Mouse (Mus musculus): ENCODE results near the gene Mad1l1. TPM values are rescaled to one million over a fixed set of nuclear protein-coding genes. Genes with fewer than 3 reads are reported as not detected.
A peak's percentile ranks its signal among the peaks of the same experiment; 100 is the strongest.

Mad1l1 gene
- polyA plus RNA-seq, 1 experiment = 18.3 TPM

- Histone ChIP-seq H3K27ac (ENCODE audit: insufficient read depth, low read length) (no peak overlapping the region), H3K27me3 (ENCODE audit: control insufficient read depth, insufficient read depth, low read length) (no peaks in the 10 kb centered on the region), H3K36me3 (ENCODE audit: control insufficient read depth, insufficient read depth, low read length) (no peaks in the 10 kb centered on the region), H3K4me3 (ENCODE audit: extremely low read depth, insufficient read depth, insufficient read length) (no peak overlapping the region), H3K4me1 (ENCODE audit: control insufficient read depth, insufficient read depth, insufficient read length) (peaks cover 13% of the 10 kb centered on the region; the same call in 1 of the 2 replicates)
- no peak for DNase-seq (ENCODE audit: low read depth in 1 of 2, low spot score in 2 of 2)
- TF ChIP-seq POLR2A (IDR thresholded peaks at IDR 0.05; ENCODE audit: low read depth, low read length) (no peak), CTCF (IDR thresholded peaks at IDR 0.05; ENCODE audit: extremely low read depth, insufficient read depth, insufficient read length, insufficient replicate concordance) (no peak)
- WGBS = 74% methylated on average over 3 of the region's 3 CpGs
Measured at GRCm38 (mm10) chr5:140204465-140204864, 116.9 kb downstream of the Mad1l1 start.

GRCm38 (mm10) chr5:140204037-140204436, 117.3 kb downstream of the Mad1l1 start:
- Histone ChIP-seq H3K4me1 (ENCODE audit: control insufficient read depth, insufficient read depth, insufficient read length) (peaks cover 11% of the 10 kb centered on the region; the same call in 1 of the 2 replicates), H3K36me3 (ENCODE audit: control insufficient read depth, insufficient read depth, low read length) (no peaks in the 10 kb centered on the region), H3K27ac (ENCODE audit: insufficient read depth, low read length) (no peak overlapping the region), H3K4me3 (ENCODE audit: extremely low read depth, insufficient read depth, insufficient read length) (no peak overlapping the region), H3K27me3 (ENCODE audit: control insufficient read depth, insufficient read depth, low read length) (no peaks in the 10 kb centered on the region)
- no peak for TF ChIP-seq CTCF (IDR thresholded peaks at IDR 0.05; ENCODE audit: extremely low read depth, insufficient read depth, insufficient read length, insufficient replicate concordance)
- TF ChIP-seq POLR2A (IDR thresholded peaks at IDR 0.05; ENCODE audit: low read depth, low read length) = no peak
- no peak for DNase-seq (ENCODE audit: low read depth in 1 of 2, low spot score in 2 of 2)
- WGBS = 92% methylated on average over 5 of the region's 5 CpGs

GRCm38 (mm10) chr5:140202451-140202850, 118.9 kb downstream of the Mad1l1 start:
- TF ChIP-seq POLR2A (IDR thresholded peaks at IDR 0.05; ENCODE audit: low read depth, low read length) (no peak), CTCF (IDR thresholded peaks at IDR 0.05; ENCODE audit: extremely low read depth, insufficient read depth, insufficient read length, insufficient replicate concordance) (no peak)

GRCm38 (mm10) chr5:140201566-140201965, 119.8 kb downstream of the Mad1l1 start:
- Histone ChIP-seq H3K27me3 (ENCODE audit: control insufficient read depth, insufficient read depth, low read length) (no peaks in the 10 kb centered on the region), H3K27ac (ENCODE audit: insufficient read depth, low read length) (no peak overlapping the region), H3K4me3 (ENCODE audit: extremely low read depth, insufficient read depth, insufficient read length) (no peak overlapping the region), H3K36me3 (ENCODE audit: control insufficient read depth, insufficient read depth, low read length) (no peaks in the 10 kb centered on the region), H3K4me1 (ENCODE audit: control insufficient read depth, insufficient read depth, insufficient read length) (no peaks in the 10 kb centered on the region)
- no peak for DNase-seq (ENCODE audit: low read depth in 1 of 2, low spot score in 2 of 2)
- 96% methylated on average over 5 of the region's 5 CpGs for WGBS
- TF ChIP-seq CTCF (IDR thresholded peaks at IDR 0.05; ENCODE audit: extremely low read depth, insufficient read depth, insufficient read length, insufficient replicate concordance) (no peak), POLR2A (IDR thresholded peaks at IDR 0.05; ENCODE audit: low read depth, low read length) (no peak)

More at GRCm38 (mm10) chr5:140202451-140202850, 118.9 kb downstream of the Mad1l1 start:
- no peak overlapping the region for H3K4me3 ChIP-seq (ENCODE audit: extremely low read depth, insufficient read depth, insufficient read length)
- no peak for DNase-seq (ENCODE audit: low read depth in 1 of 2, low spot score in 2 of 2)
- H3K36me3 ChIP-seq (ENCODE audit: control insufficient read depth, insufficient read depth, low read length) = no peaks in the 10 kb centered on the region
- 80% methylated on average over 2 of the region's 2 CpGs for WGBS
- H3K4me1 ChIP-seq (ENCODE audit: control insufficient read depth, insufficient read depth, insufficient read length) = peaks cover 3% of the 10 kb centered on the region; the same call in 1 of the 2 replicates
- H3K27ac ChIP-seq (ENCODE audit: insufficient read depth, low read length) = no peak overlapping the region
- no peaks in the 10 kb centered on the region for H3K27me3 ChIP-seq (ENCODE audit: control insufficient read depth, insufficient read depth, low read length)

GRCm38 (mm10) chr5:140201109-140201508, 120.2 kb downstream of the Mad1l1 start:
- WGBS = 48% methylated on average over 1 of the region's 1 CpGs
- no peak for DNase-seq (ENCODE audit: low read depth in 1 of 2, low spot score in 2 of 2)
- TF ChIP-seq CTCF (IDR thresholded peaks at IDR 0.05; ENCODE audit: extremely low read depth, insufficient read depth, insufficient read length, insufficient replicate concordance) (no peak), POLR2A (IDR thresholded peaks at IDR 0.05; ENCODE audit: low read depth, low read length) (no peak)
- no peak overlapping the region for H3K27ac ChIP-seq (ENCODE audit: insufficient read depth, low read length)
- H3K27me3 ChIP-seq (ENCODE audit: control insufficient read depth, insufficient read depth, low read length) = no peaks in the 10 kb centered on the region
- no peaks in the 10 kb centered on the region for H3K4me1 ChIP-seq (ENCODE audit: control insufficient read depth, insufficient read depth, insufficient read length)
- H3K36me3 ChIP-seq (ENCODE audit: control insufficient read depth, insufficient read depth, low read length) = no peaks in the 10 kb centered on the region
- no peak overlapping the region for H3K4me3 ChIP-seq (ENCODE audit: extremely low read depth, insufficient read depth, insufficient read length)

- 21% methylated on average over 4 of the region's 4 CpGs for WGBS
Measured at GRCm38 (mm10) chr5:140197705-140198104, 123.6 kb downstream of the Mad1l1 start.

GRCm38 (mm10) chr5:140196446-140196845, 124.9 kb downstream of the Mad1l1 start:
- 96% methylated on average over 3 of the region's 3 CpGs for WGBS
- no peaks in the 10 kb centered on the region for H3K27me3 ChIP-seq (ENCODE audit: control insufficient read depth, insufficient read depth, low read length)
- no peak overlapping the region for H3K4me3 ChIP-seq (ENCODE audit: extremely low read depth, insufficient read depth, insufficient read length)
- TF ChIP-seq POLR2A (IDR thresholded peaks at IDR 0.05; ENCODE audit: low read depth, low read length) = no peak
- TF ChIP-seq CTCF (IDR thresholded peaks at IDR 0.05; ENCODE audit: extremely low read depth, insufficient read depth, insufficient read length, insufficient replicate concordance) = no peak
- H3K36me3 ChIP-seq (ENCODE audit: control insufficient read depth, insufficient read depth, low read length) = peaks cover 8% of the 10 kb centered on the region
- no peak for DNase-seq (ENCODE audit: low read depth in 1 of 2, low spot score in 2 of 2)
- H3K4me1 ChIP-seq (ENCODE audit: control insufficient read depth, insufficient read depth, insufficient read length) = no peaks in the 10 kb centered on the region
- no peak overlapping the region for H3K27ac ChIP-seq (ENCODE audit: insufficient read depth, low read length)

More at GRCm38 (mm10) chr5:140197705-140198104, 123.6 kb downstream of the Mad1l1 start:
- no peak overlapping the region for H3K4me3 ChIP-seq (ENCODE audit: extremely low read depth, insufficient read depth, insufficient read length)
- H3K4me1 ChIP-seq (ENCODE audit: control insufficient read depth, insufficient read depth, insufficient read length) = no peaks in the 10 kb centered on the region
- peak in 1 of 2 experiments; percentile 74 for DNase-seq (ENCODE audit: low read depth in 1 of 2, low spot score in 2 of 2)
- no peaks in the 10 kb centered on the region for H3K27me3 ChIP-seq (ENCODE audit: control insufficient read depth, insufficient read depth, low read length)
- no peak overlapping the region for H3K27ac ChIP-seq (ENCODE audit: insufficient read depth, low read length)
- peaks cover 4% of the 10 kb centered on the region for H3K36me3 ChIP-seq (ENCODE audit: control insufficient read depth, insufficient read depth, low read length)
- TF ChIP-seq POLR2A (IDR thresholded peaks at IDR 0.05; ENCODE audit: low read depth, low read length) (no peak), CTCF (IDR thresholded peaks at IDR 0.05; ENCODE audit: extremely low read depth, insufficient read depth, insufficient read length, insufficient replicate concordance) (peak; percentile 74; the same call in 1 of the 2 replicates)

Measured in spleen, adult 2 months (tissue).